Mouse (Mus musculus) embryonic facial prominence, embryonic 10.5 days (tissue): ENCODE measurements around the gene L1cam. TPM values are rescaled to one million over a fixed set of nuclear protein-coding genes. Genes with fewer than 3 reads are reported as not detected.

Source experiments
- DNase-seq: peaks from one replicate; pipeline ENCODE4 v3.0.0-alpha.2; 2017; ENCODE audit warnings: low spot score
- H3K27ac ChIP-seq: fragments of 300-500 bp; sonication (generic); replicated peaks from 2 replicates; pipeline ENCODE4 v1.5.1; 2016; ENCODE audit warnings: mild to moderate bottlenecking
- H3K27me3 ChIP-seq: fragments of 300-500 bp; sonication (generic); replicated peaks from 2 replicates; pipeline ENCODE4 v1.6.1; 2016; ENCODE audit warnings: low read depth, mild to moderate bottlenecking; ENCODE audit not compliant: poor library complexity, severe bottlenecking
- H3K36me3 ChIP-seq: fragments of 300-500 bp; sonication (generic); replicated peaks from 2 replicates; pipeline ENCODE4 v1.6.1; 2016; ENCODE audit warnings: mild to moderate bottlenecking, moderate library complexity
- H3K4me1 ChIP-seq: fragments of 300-500 bp; sonication (generic); 2 replicates; pipeline ENCODE4 v1.6.1; 2016
- H3K4me3 ChIP-seq: fragments of 300-500 bp; sonication (generic); 2 replicates; pipeline ENCODE4 v1.5.1; 2016; ENCODE audit warnings: mild to moderate bottlenecking, moderate library complexity
- H3K9me3 ChIP-seq: fragments of 300-500 bp; sonication (generic); 2 replicates; pipeline ENCODE4 v1.6.1; 2016; ENCODE audit warnings: mild to moderate bottlenecking
- WGBS: fragments of 180-500 bp; shearing (Covaris S2); methylation state at CpG from one replicate; pipeline ENCODE4 v1.1.7; 2016; 5-methylcytosine and 5-hydroxymethylcytosine counted together
- polyA plus RNA-seq: library from polyadenylated mRNA; unstranded; fragments of >200 nt; fragmentation: Nextera tagmentation; extraction: Ambion mirVana; gene quantifications from 2 replicates; pipeline ENCODE4 v1.2.1, GENCODE M21; 2016

The L1cam gene
- polyA plus RNA-seq = 8.0 and 8.2 TPM in 2 replicates

GRCm38 (mm10) chrX:73895719-73896118 is at the start of gene L1cam:
TSS of gene L1cam (minus strand) at chrX:73896105.
- H3K9me3 ChIP-seq = no peaks in the 10 kb centered on the region
- peaks cover 30% of the 10 kb centered on the region; the same call in 1 of the 2 replicates for H3K27me3 ChIP-seq
- no peak within 1 kb of the TSS for H3K4me3 ChIP-seq
- H3K27ac ChIP-seq = no peak within 1 kb of the TSS
- H3K4me1 ChIP-seq = no peaks in the 10 kb centered on the region
- H3K36me3 ChIP-seq = no peaks in the 10 kb centered on the region
- WGBS = 30% methylated on average over 2 of the region's 2 CpGs
- peak; percentile 62 for DNase-seq

GRCm38 (mm10) chrX:73942294-73942693 is 46.4 kb upstream of the L1cam start:
- Histone ChIP-seq H3K4me1 (no peaks in the 10 kb centered on the region), H3K27me3 (0 out of 2 replicates have a peak, but pooled peaks cover 6% of the 10 kb centered on the region), H3K4me3 (no peak overlapping the region), H3K9me3 (no peaks in the 10 kb centered on the region), H3K27ac (no peak overlapping the region), H3K36me3 (peaks cover 70% of the 10 kb centered on the region)
- DNase-seq = no peak
- WGBS = 78% methylated on average over 2 of the region's 2 CpGs

- Histone ChIP-seq H3K27me3 (0 out of 2 replicates have a peak, but pooled peaks cover 6% of the 10 kb centered on the region), H3K27ac (no peak overlapping the region), H3K4me3 (no peak overlapping the region), H3K4me1 (no peaks in the 10 kb centered on the region), H3K9me3 (no peaks in the 10 kb centered on the region), H3K36me3 (peaks cover 66% of the 10 kb centered on the region)
- WGBS = 95% methylated on average over 2 of the region's 2 CpGs
- no peak for DNase-seq
These were observed 46.0 kb upstream of the L1cam start for GRCm38 (mm10) chrX:73941860-73942259.

- no peak overlapping the region for H3K4me3 ChIP-seq
- H3K27me3 ChIP-seq = 0 out of 2 replicates have a peak, but pooled peaks cover 4% of the 10 kb centered on the region
These were observed 36.0 kb upstream of the L1cam start for GRCm38 (mm10) chrX:73931871-73932270.

GRCm38 (mm10) chrX:73930402-73931062 is 34.6 kb upstream of the L1cam start, which contains the start of gene Renbp:
TSS of gene Renbp (minus strand) at chrX:73930850.
- 0 out of 2 replicates have a peak, but pooled peaks cover 4% of the 10 kb centered on the region for H3K27me3 ChIP-seq
- H3K4me3 ChIP-seq = peak within 1 kb of the TSS; percentile 43
- no peaks in the 10 kb centered on the region for H3K36me3 ChIP-seq
- no peak within 1 kb of the TSS for H3K27ac ChIP-seq
- WGBS = 41% methylated on average over 17 of the region's 17 CpGs
- H3K9me3 ChIP-seq = no peaks in the 10 kb centered on the region
- H3K4me1 ChIP-seq = 0 out of 2 replicates have a peak, but pooled peaks cover 4% of the 10 kb centered on the region
- peak; percentile 69 for DNase-seq

More at GRCm38 (mm10) chrX:73931871-73932270, 36.0 kb upstream of the L1cam start:
- Histone ChIP-seq H3K36me3 (no peaks in the 10 kb centered on the region), H3K27ac (no peak overlapping the region), H3K9me3 (no peaks in the 10 kb centered on the region), H3K4me1 (0 out of 2 replicates have a peak, but pooled peaks cover 4% of the 10 kb centered on the region)
- DNase-seq = no peak
- 82% methylated on average over 2 of the region's 2 CpGs for WGBS

GRCm38 (mm10) chrX:73922550-73922882 is 26.6 kb upstream of the L1cam start:
- H3K27me3 ChIP-seq = no peaks in the 10 kb centered on the region; the same call in 1 of the 2 replicates

GRCm38 (mm10) chrX:73921823-73922549 is 26.1 kb upstream of the L1cam start, which contains the start of the genes Arhgap4 and Naa10:
TSS of gene Arhgap4 (minus strand) at chrX:73921870.
TSS of gene Naa10 (minus strand) at chrX:73921944.
- WGBS = 20% methylated on average over 43 of the region's 43 CpGs
- peaks cover 32% of the 10 kb centered on the region for H3K36me3 ChIP-seq
- DNase-seq = peak; percentile 88
- H3K27me3 ChIP-seq = no peaks in the 10 kb centered on the region; the same call in 1 of the 2 replicates
- peak within 1 kb of the TSS; percentile 68 for H3K4me3 ChIP-seq
- peaks cover 6% of the 10 kb centered on the region; the same call in 1 of the 2 replicates for H3K4me1 ChIP-seq
- no peaks in the 10 kb centered on the region for H3K9me3 ChIP-seq
- peak within 1 kb of the TSS; percentile 87 for H3K27ac ChIP-seq

More at GRCm38 (mm10) chrX:73922550-73922882, 26.6 kb upstream of the L1cam start:
- no peak for DNase-seq
- H3K27ac ChIP-seq = peak overlapping the region; percentile 87
- H3K4me1 ChIP-seq = peaks cover 6% of the 10 kb centered on the region; the same call in 1 of the 2 replicates
- WGBS = 77% methylated on average over 8 of the region's 8 CpGs
- H3K36me3 ChIP-seq = peaks cover 26% of the 10 kb centered on the region
- peak overlapping the region; percentile 68 for H3K4me3 ChIP-seq
- no peaks in the 10 kb centered on the region for H3K9me3 ChIP-seq

GRCm38 (mm10) chrX:73921285-73921822 is 25.4 kb upstream of the L1cam start:
- Histone ChIP-seq H3K27me3 (no peaks in the 10 kb centered on the region; the same call in 1 of the 2 replicates), H3K9me3 (no peaks in the 10 kb centered on the region), H3K27ac (peak overlapping the region; percentile 87), H3K4me1 (peaks cover 6% of the 10 kb centered on the region; the same call in 1 of the 2 replicates), H3K4me3 (peak overlapping the region; percentile 68), H3K36me3 (peaks cover 38% of the 10 kb centered on the region)
- WGBS = 17% methylated on average over 34 of the region's 34 CpGs
- DNase-seq = no peak

GRCm38 (mm10) chrX:73918631-73919030 is 22.7 kb upstream of the L1cam start:
- H3K9me3 ChIP-seq = no peaks in the 10 kb centered on the region
- H3K4me3 ChIP-seq = no peak overlapping the region
- no peak for DNase-seq
- no peak overlapping the region for H3K27ac ChIP-seq
- WGBS = 84% methylated on average over 5 of the region's 5 CpGs
- peaks cover 38% of the 10 kb centered on the region for H3K36me3 ChIP-seq
- peaks cover 6% of the 10 kb centered on the region; the same call in 1 of the 2 replicates for H3K4me1 ChIP-seq
- no peaks in the 10 kb centered on the region; the same call in 1 of the 2 replicates for H3K27me3 ChIP-seq

GRCm38 (mm10) chrX:73916945-73917344 is 21.0 kb upstream of the L1cam start:
- H3K27me3 ChIP-seq = no peaks in the 10 kb centered on the region; the same call in 1 of the 2 replicates
- no peak overlapping the region for H3K4me3 ChIP-seq
- H3K4me1 ChIP-seq = peaks cover 6% of the 10 kb centered on the region; the same call in 1 of the 2 replicates
- no peaks in the 10 kb centered on the region for H3K9me3 ChIP-seq
- WGBS = 88% methylated on average over 8 of the region's 8 CpGs
- H3K36me3 ChIP-seq = peaks cover 38% of the 10 kb centered on the region
- H3K27ac ChIP-seq = no peak overlapping the region
- DNase-seq = no peak

- peak overlapping the region; percentile 39 for H3K4me3 ChIP-seq
- WGBS = 27% methylated on average over 31 of the region's 31 CpGs
- H3K9me3 ChIP-seq = no peaks in the 10 kb centered on the region
- peak overlapping the region; percentile 77 for H3K27ac ChIP-seq
- peak; percentile 92 for DNase-seq
- peaks cover 15% of the 10 kb centered on the region for H3K27me3 ChIP-seq
- peaks cover 37% of the 10 kb centered on the region for H3K36me3 ChIP-seq
- peaks cover 7% of the 10 kb centered on the region for H3K4me1 ChIP-seq
These were observed 19.2 kb upstream of the L1cam start for GRCm38 (mm10) chrX:73914827-73915703.
